Mouse (Mus musculus) liver, embryonic 14.5 days (tissue): Measurements from ENCODE around the gene Ppm1n. TPM values are rescaled to one million over a fixed set of nuclear protein-coding genes. Genes with fewer than 3 reads are reported as not detected.
A peak's percentile ranks its signal among the peaks of the same experiment; 100 is the strongest.

ENCODE experiments used
- ATAC-seq: fragments of 200-750 bp; cut with Nextera tagmentation; 2 replicates; pipeline ENCODE4 v1.8.0; 2017; ENCODE audit warnings: moderate number of reproducible peaks, mild to moderate bottlenecking, moderate library complexity; ENCODE audit not compliant: insufficient read depth
- DNase-seq, 3 experiments: peaks; one replicate each; pipeline ENCODE4 v3.0.0-alpha.2; 2012 to 2013; ENCODE audit warnings: low read depth in 3 of 3, low spot score in 3 of 3
- H3K27ac ChIP-seq: fragments of 300-500 bp; sonication (generic); 2 replicates; pipeline ENCODE4 v1.5.1; 2014; ENCODE audit warnings: moderate library complexity, mild to moderate bottlenecking, control low read depth, inconsistent platforms
- H3K27me3 ChIP-seq: fragments of 300-500 bp; sonication (generic); 2 replicates; pipeline ENCODE4 v1.6.1; 2014; ENCODE audit warnings: mild to moderate bottlenecking, low read length, moderate library complexity; ENCODE audit not compliant: control insufficient read depth, insufficient read depth
- H3K36me3 ChIP-seq: fragments of 300-500 bp; sonication (generic); replicated peaks from 2 replicates; pipeline ENCODE4 v1.6.1; 2014; ENCODE audit warnings: low read depth; ENCODE audit not compliant: control insufficient read depth, insufficient read depth
- H3K4me1 ChIP-seq, 2 experiments: fragments of 200-500 bp in 1 of 2; fragments of 300-500 bp in 1 of 2; sonication (generic) in 1 of 2; replicated peaks; 2 replicates each; pipeline ENCODE4 v1.6.1; 2012 to 2014; ENCODE audit warnings: antibody characterized with exemption in 1 of 2, inconsistent platforms in 1 of 2, low read length in 1 of 2; ENCODE audit not compliant: control insufficient read depth in 2 of 2, insufficient read depth in 2 of 2
- H3K4me2 ChIP-seq: fragments of 300-500 bp; sonication (generic); 2 replicates; pipeline ENCODE4 v1.6.1; 2014; ENCODE audit warnings: low read depth, mild to moderate bottlenecking, control low read depth, moderate library complexity
- H3K4me3 ChIP-seq, 2 experiments: fragments of 200-500 bp in 1 of 2; fragments of 300-500 bp in 1 of 2; sonication (generic) in 1 of 2; 2 replicates each; pipeline ENCODE4 v1.5.1; 2012 to 2014; ENCODE audit warnings: low read depth in 2 of 2, low read length in 2 of 2, mild to moderate bottlenecking in 2 of 2, control low read depth in 1 of 2, inconsistent platforms in 1 of 2, moderate library complexity in 1 of 2; ENCODE audit not compliant: insufficient read depth in 1 of 2
- H3K9ac ChIP-seq: fragments of 300-500 bp; sonication (generic); replicated peaks from 2 replicates; pipeline ENCODE4 v1.6.1; 2014; ENCODE audit warnings: mild to moderate bottlenecking, control low read depth, moderate library complexity
- H3K9me3 ChIP-seq: fragments of 300-500 bp; sonication (generic); 2 replicates; pipeline ENCODE4 v1.6.1; 2016; ENCODE audit warnings: low read length, mixed read lengths; ENCODE audit not compliant: control insufficient read depth
- CTCF ChIP-seq: IDR thresholded peaks from 2 replicates; pipeline ENCODE4 v1.5.1; 2016; ENCODE audit warnings: antibody characterized with exemption, low read depth, control low read depth
- EP300 ChIP-seq: IDR thresholded peaks from 2 replicates; pipeline ENCODE4 v1.6.1; 2016; ENCODE audit warnings: antibody characterized with exemption, low read depth
- WGBS: fragments of 180-500 bp; shearing (Covaris S2); extraction: QIAGEN DNeasy Blood & Tissue Kit; methylation state at CpG from one replicate; pipeline ENCODE4 v1.1.7; 2014; ENCODE audit not compliant: insufficient replicate concordance; 5-methylcytosine and 5-hydroxymethylcytosine counted together
- polyA plus RNA-seq, 2 experiments: library from polyadenylated mRNA; depleted of rRNA in 1 of 2; stranded (reverse) in 1 of 2; unstranded in 1 of 2; fragments of >200 nt; fragmentation: Nextera tagmentation in 1 of 2; extraction: Ambion mirVana in 1 of 2; gene quantifications; 2 replicates each; pipeline versions ENCODE4 v1.2.1 to v1.2.3; 2012 to 2014

Gene Ppm1n
- polyA plus RNA-seq, 2 experiments: 0.04 TPM; not detected in 1

DNA sequence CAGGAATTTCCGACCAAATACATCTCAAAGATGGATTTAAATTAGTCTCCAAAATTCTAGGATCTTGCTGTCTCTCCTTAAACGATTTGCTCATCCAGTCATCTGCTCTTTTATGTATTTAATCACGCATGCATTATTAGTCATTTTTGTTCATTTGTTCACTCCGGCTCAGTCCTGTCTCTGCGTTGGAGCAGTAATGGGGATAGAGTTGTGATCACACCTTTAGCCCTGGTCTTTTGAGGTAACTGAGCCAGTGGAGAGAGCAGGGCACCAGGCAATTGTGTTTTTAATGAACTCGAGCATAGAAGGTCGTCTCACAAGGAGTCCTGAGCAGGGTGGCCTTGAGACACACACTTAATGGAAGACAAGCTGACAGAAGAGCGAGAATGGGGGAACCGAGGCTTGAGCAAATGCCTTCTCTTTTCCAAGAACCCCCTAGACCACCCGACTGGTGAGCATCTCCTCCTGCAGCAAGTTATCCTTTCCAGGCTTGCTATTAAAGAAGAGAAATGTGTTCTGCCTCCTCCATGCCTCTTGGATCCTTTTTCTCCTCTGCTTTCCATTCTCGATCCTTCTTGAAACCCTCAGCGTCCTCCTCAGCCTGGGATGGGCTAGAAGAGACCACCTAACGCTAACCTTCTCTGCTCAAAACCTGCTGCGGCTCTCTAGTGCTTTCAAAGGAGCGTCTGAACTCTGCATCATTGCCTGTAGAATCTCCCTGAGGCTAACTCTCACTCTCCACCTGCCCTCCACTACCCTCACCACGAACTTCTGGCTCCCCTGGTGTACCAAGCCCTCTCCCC lies 21.8 kb upstream of the Ppm1n start:
- 10% methylated on average over 16 of the region's 16 CpGs for WGBS
- peak overlapping the region; percentile 13; the same call in 1 of the 2 replicates for H3K9ac ChIP-seq
- H3K27ac ChIP-seq: no peak overlapping the region
- no peaks in the 10 kb centered on the region for H3K9me3 ChIP-seq
- peak overlapping the region; percentile 45 for H3K4me2 ChIP-seq
- peaks cover 55% of the 10 kb centered on the region for H3K27me3 ChIP-seq
- H3K36me3 ChIP-seq: no peaks in the 10 kb centered on the region
- no peak overlapping the region; a peak in 1 of 4 replicates for H3K4me3 ChIP-seq
- no peak for DNase-seq
- no peak for ATAC-seq
- TF ChIP-seq EP300 (no peak), CTCF (no peak)
- peaks cover 0 to 3% of the 10 kb centered on the region in 2 experiments; a peak in 1 of 4 replicates for H3K4me1 ChIP-seq

DNA sequence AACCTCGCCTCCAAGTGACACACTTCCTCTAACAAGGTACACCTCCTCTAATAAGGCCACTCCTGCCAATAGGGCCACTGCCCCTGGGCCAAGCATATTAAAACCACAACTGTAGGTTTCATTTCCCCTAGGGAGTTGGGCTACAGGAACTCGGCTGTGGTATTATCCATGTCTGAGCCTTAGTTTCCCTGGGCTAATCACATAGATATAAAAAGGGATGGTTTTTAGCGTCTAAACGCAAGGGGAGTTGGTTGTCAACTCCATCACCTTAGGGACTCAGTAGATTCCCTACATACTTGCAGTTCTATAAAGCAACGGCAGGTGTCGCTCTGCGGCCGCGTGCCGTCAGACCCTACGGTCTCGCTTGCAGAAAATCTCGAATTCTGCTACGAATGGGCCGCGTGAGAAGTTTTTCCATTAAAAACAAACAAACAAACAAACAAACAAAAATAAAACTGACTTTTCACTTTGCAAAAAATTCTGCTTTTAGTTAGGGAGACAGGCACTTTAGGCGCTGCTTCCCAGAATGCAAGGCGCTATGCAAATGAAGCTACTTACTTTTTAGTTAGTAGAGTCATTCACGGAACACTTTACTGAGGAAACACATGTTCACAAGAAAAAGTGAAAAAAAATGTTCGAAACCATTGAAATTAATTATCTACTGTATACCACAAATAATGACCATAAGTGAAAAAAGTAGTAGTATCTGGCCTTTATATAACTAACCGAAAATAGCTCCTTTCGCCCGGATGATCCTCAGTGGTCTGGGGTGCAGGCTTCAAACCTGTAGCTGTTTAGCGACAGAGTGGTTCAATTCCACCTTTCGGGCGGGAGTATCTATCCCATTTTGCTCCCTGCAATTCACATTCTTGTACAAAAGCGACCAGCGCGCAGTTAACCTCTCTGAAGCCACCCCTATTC lies 20.9 kb upstream of the Ppm1n start:
- Histone ChIP-seq H3K4me1 (peaks cover 0 to 3% of the 10 kb centered on the region in 2 experiments; a peak in 1 of 4 replicates), H3K9me3 (no peaks in the 10 kb centered on the region), H3K36me3 (no peaks in the 10 kb centered on the region), H3K4me2 (peak overlapping the region; percentile 54), H3K27ac (no peak overlapping the region), H3K9ac (peak overlapping the region; percentile 25; the same call in 1 of the 2 replicates), H3K4me3 (peak overlapping the region; percentile 57 to 60), H3K27me3 (peaks cover 46% of the 10 kb centered on the region)
- WGBS: under 1% methylated on average over 29 of the region's 29 CpGs
- TF ChIP-seq CTCF: peak; percentile 97
- peak; percentile 25; the same call in 1 of the 2 replicates for TF ChIP-seq EP300
- peak; percentile 87 for ATAC-seq
- peak in 1 of 3 experiments; percentile 64 for DNase-seq

DNA sequence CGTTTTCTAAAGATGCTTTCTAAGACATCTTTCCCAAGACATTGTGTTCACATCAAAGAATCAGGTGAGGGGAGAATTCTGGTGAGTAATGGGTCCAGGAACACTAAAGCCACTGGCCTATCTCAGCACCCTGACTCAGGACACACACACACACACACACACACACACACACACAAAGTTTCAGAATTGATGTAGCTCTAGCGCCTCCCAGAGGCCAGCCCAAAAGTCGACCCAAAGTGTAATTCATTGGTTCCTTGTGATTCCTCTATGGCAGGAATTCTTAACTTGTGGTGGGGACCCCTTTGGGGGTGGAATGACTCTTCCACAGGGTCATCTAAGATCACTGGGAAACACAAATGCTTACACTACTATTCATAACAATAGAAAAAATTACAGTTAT lies 19.3 kb upstream of the Ppm1n start:
- WGBS: 16% methylated on average over 3 of the region's 3 CpGs
- Histone ChIP-seq H3K27me3 (peaks cover 31% of the 10 kb centered on the region), H3K36me3 (no peaks in the 10 kb centered on the region), H3K27ac (no peak overlapping the region), H3K9me3 (no peaks in the 10 kb centered on the region), H3K4me2 (no peak overlapping the region), H3K9ac (no peak overlapping the region), H3K4me3 (no peak overlapping the region), H3K4me1 (peaks cover 3% of the 10 kb centered on the region in 2 experiments; a peak in 1 of 4 replicates)
- ATAC-seq (no peak), DNase-seq (no peak)
- TF ChIP-seq CTCF (peak; percentile 68), EP300 (no peak)

GRCm38 (mm10) chr7:19297794-19298193 lies 17.9 kb upstream of the Ppm1n start:
- Histone ChIP-seq H3K4me2 (no peak overlapping the region), H3K27ac (no peak overlapping the region), H3K4me1 (peaks cover 3 to 7% of the 10 kb centered on the region in 2 experiments; a peak in 2 of 4 replicates), H3K9ac (no peak overlapping the region), H3K9me3 (no peaks in the 10 kb centered on the region), H3K27me3 (peaks cover 17% of the 10 kb centered on the region), H3K36me3 (no peaks in the 10 kb centered on the region), H3K4me3 (no peak overlapping the region)
- no peak for TF ChIP-seq CTCF
- DNase-seq: no peak
- no peak for ATAC-seq
- WGBS: 69% methylated on average over 5 of the region's 5 CpGs

DNA sequence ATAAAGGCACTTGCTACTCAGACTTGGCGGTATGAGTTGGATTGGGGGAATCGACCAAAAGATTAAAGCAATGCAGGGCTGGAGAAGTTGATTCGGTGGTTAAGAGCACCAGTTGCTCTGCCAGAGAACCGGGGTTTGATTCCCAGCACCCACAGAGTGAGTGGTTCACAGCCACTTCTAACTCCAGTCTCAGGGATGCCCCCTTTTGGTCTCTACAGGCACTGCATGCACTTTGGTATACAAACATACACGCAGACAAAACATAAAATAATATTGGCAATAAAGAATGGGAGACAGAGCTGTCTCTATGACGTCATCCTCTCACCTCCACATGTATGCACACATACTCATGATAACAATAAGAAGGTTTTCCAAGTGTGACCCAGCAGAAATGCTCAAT lies 17.2 kb upstream of the Ppm1n start:
- Histone ChIP-seq H3K9ac (no peak overlapping the region), H3K4me1 (peaks cover 3 to 9% of the 10 kb centered on the region in 2 experiments), H3K27ac (no peak overlapping the region), H3K4me2 (no peak overlapping the region), H3K9me3 (no peaks in the 10 kb centered on the region), H3K36me3 (no peaks in the 10 kb centered on the region), H3K27me3 (peaks cover 9% of the 10 kb centered on the region), H3K4me3 (no peak overlapping the region)
- DNase-seq: no peak
- 76% methylated on average over 6 of the region's 6 CpGs for whole genome bisulfite sequencing
- ATAC-seq: no peak
- TF ChIP-seq CTCF (peak; percentile 31), EP300 (no peak)
